Comparison of ENCODE assay signal across 8 mouse cellular contexts in genomic region chr7:42693251-42693650, GRCm38 (mm10). TPM values are rescaled to one million over a fixed set of nuclear protein-coding genes. Genes with fewer than 3 reads are reported as not detected.
A peak's percentile ranks its signal among the peaks of the same experiment; 100 is the strongest.
DNase-seq lines count a peak whose midpoint lies in the region; ATAC-seq and TF ChIP-seq lines count a peak whose summit lies in the region.
"Not testable (repeated sequence)": the region's sequence is repeated elsewhere in the genome, so short reads cannot be mapped to it uniquely, and the experiment has no call there.

No protein-coding gene starts in this region.

- H3K9me3 ChIP-seq in hindbrain, embryonic 13.5 days; liver, embryonic 14.5 days (ENCODE audit: control insufficient read depth, low read length); midbrain, embryonic 12.5 days; stomach, embryonic 15.5 days: not testable (repeated sequence)

- H3K4me3 ChIP-seq in hindbrain, embryonic 13.5 days = peak overlapping the region; percentile 53
- peak overlapping the region; percentile 58 to 98 for H3K4me3 ChIP-seq in liver, embryonic 14.5 days (ENCODE audit: insufficient read depth in 1 of 2, low read depth in 2 of 2, low read length in 2 of 2)
- peak overlapping the region; percentile 51 for H3K4me3 ChIP-seq in midbrain, embryonic 12.5 days
- peak overlapping the region; percentile 59 for H3K4me3 ChIP-seq in stomach, embryonic 15.5 days (replicated peaks)

- not testable (repeated sequence) for H3K4me1 ChIP-seq in hindbrain, embryonic 13.5 days (replicated peaks); liver, embryonic 14.5 days (replicated peaks; ENCODE audit: control insufficient read depth in 2 of 2, insufficient read depth in 2 of 2, low read length in 1 of 2); midbrain, embryonic 12.5 days; stomach, embryonic 15.5 days

- ATAC-seq in hindbrain, embryonic 13.5 days (ENCODE audit: low FRiP score) = peak; percentile 10; the same call in 1 of the 2 replicates
- not testable (repeated sequence) for ATAC-seq in liver, embryonic 14.5 days (ENCODE audit: insufficient read depth); midbrain, embryonic 12.5 days (ENCODE audit: low FRiP score, low read depth); stomach, embryonic 15.5 days (ENCODE audit: insufficient read depth, low FRiP score, low read depth)

- H3K27me3 ChIP-seq in hindbrain, embryonic 13.5 days; liver, embryonic 14.5 days (ENCODE audit: control insufficient read depth, insufficient read depth, low read length); midbrain, embryonic 12.5 days; stomach, embryonic 15.5 days (replicated peaks): not testable (repeated sequence)

- peak; percentile 2 for DNase-seq in Muller cell, postnatal 12 days (ENCODE audit: inconsistent ontology term)
- DNase-seq in embryo, embryonic 11.5 days (ENCODE audit: low read depth, low spot score) = peak; percentile 9
- peak; percentile 3 to 6 for DNase-seq in frontal cortex, postnatal 10 days (ENCODE audit: low spot score in 2 of 2)
- DNase-seq in kidney, postnatal 14 days = peak; percentile 13
- DNase-seq in liver, embryonic 14.5 days (ENCODE audit: low read depth in 3 of 3, low spot score in 3 of 3) = not testable (repeated sequence)

- peak overlapping the region; percentile 75 for H3K9ac ChIP-seq in hindbrain, embryonic 13.5 days
- H3K9ac ChIP-seq in liver, embryonic 14.5 days (replicated peaks) = peak overlapping the region; percentile 49
- H3K9ac ChIP-seq in midbrain, embryonic 12.5 days (replicated peaks) = peak overlapping the region; percentile 59; the same call in 1 of the 2 replicates
- not testable (repeated sequence) for H3K9ac ChIP-seq in stomach, embryonic 15.5 days

- peak overlapping the region; percentile 71 for H3K27ac ChIP-seq in hindbrain, embryonic 13.5 days
- not testable (repeated sequence) for H3K27ac ChIP-seq in liver, embryonic 14.5 days; midbrain, embryonic 12.5 days (replicated peaks)
- peak overlapping the region; percentile 81; the same call in 1 of the 2 replicates for H3K27ac ChIP-seq in stomach, embryonic 15.5 days

- H3K4me2 ChIP-seq in hindbrain, embryonic 13.5 days = peak overlapping the region; percentile 48
- H3K4me2 ChIP-seq in liver, embryonic 14.5 days (ENCODE audit: low read depth) = peak overlapping the region; percentile 64
- H3K4me2 ChIP-seq in midbrain, embryonic 12.5 days (replicated peaks) = peak overlapping the region; percentile 52
- peak overlapping the region; percentile 58 for H3K4me2 ChIP-seq in stomach, embryonic 15.5 days

- not testable (repeated sequence) for TF ChIP-seq CTCF in liver, embryonic 14.5 days (IDR thresholded peaks at IDR 0.05; ENCODE audit: low read depth)

- H3K36me3 ChIP-seq in hindbrain, embryonic 13.5 days; liver, embryonic 14.5 days (replicated peaks; ENCODE audit: control insufficient read depth, insufficient read depth, low read depth); midbrain, embryonic 12.5 days; stomach, embryonic 15.5 days: not testable (repeated sequence)

- 3% methylated on average over 4 of the region's 4 CpGs for WGBS in hindbrain, embryonic 13.5 days
- 2% methylated on average over 4 of the region's 4 CpGs for WGBS in liver, embryonic 14.5 days (ENCODE audit: insufficient replicate concordance)
- 4% methylated on average over 4 of the region's 4 CpGs for WGBS in midbrain, embryonic 12.5 days
- 1% methylated on average over 4 of the region's 4 CpGs for WGBS in stomach, embryonic 15.5 days

- TF ChIP-seq EP300 in liver, embryonic 14.5 days (IDR thresholded peaks at IDR 0.05; ENCODE audit: low read depth) = not testable (repeated sequence)

RNA-seq across cellular contexts. Expression of gene Zfp975, which starts 0.7 kb away (rescaled TPM):
- polyA plus RNA-seq in hindbrain, embryonic 13.5 days (2015; fragmentation: Nextera tagmentation; extraction: Ambion mirVana) = 6.2 and 6.4 TPM in 2 replicates
- polyA plus RNA-seq in liver, embryonic 14.5 days (2012; rRNA removed) = 0.53 and 0.80 TPM in 2 replicates
- polyA plus RNA-seq in liver, embryonic 14.5 days (2014; fragmentation: Nextera tagmentation; extraction: Ambion mirVana) = 1.1 and 2.1 TPM in 2 replicates
- polyA plus RNA-seq in midbrain, embryonic 12.5 days (2016; fragmentation: Nextera tagmentation; extraction: Ambion mirVana) = 6.8 and 7.0 TPM in 2 replicates
- polyA plus RNA-seq in stomach, embryonic 15.5 days (2015; fragmentation: Nextera tagmentation; extraction: Ambion mirVana) = 6.8 and 7.1 TPM in 2 replicates

RNA-seq across cellular contexts. Expression of gene Gm17067, which starts 33.6 kb away (rescaled TPM):
- not detected in 2 replicates for polyA plus RNA-seq in hindbrain, embryonic 13.5 days (2015; fragmentation: Nextera tagmentation; extraction: Ambion mirVana)
- polyA plus RNA-seq in liver, embryonic 14.5 days (2012; rRNA removed) = not detected in 2 replicates
- polyA plus RNA-seq in liver, embryonic 14.5 days (2014; fragmentation: Nextera tagmentation; extraction: Ambion mirVana) = not detected in 2 replicates
- polyA plus RNA-seq in midbrain, embryonic 12.5 days (2016; fragmentation: Nextera tagmentation; extraction: Ambion mirVana) = not detected in 2 replicates
- polyA plus RNA-seq in stomach, embryonic 15.5 days (2015; fragmentation: Nextera tagmentation; extraction: Ambion mirVana) = not detected in 2 replicates

RNA-seq across cellular contexts. Expression of gene Zfp976, which starts 50.9 kb away (rescaled TPM):
- polyA plus RNA-seq in hindbrain, embryonic 13.5 days (2015; fragmentation: Nextera tagmentation; extraction: Ambion mirVana) = 2.4 and 2.5 TPM in 2 replicates
- polyA plus RNA-seq in liver, embryonic 14.5 days (2012; rRNA removed) = 0.45 and 0.92 TPM in 2 replicates
- 0.24 and 0.61 TPM in 2 replicates for polyA plus RNA-seq in liver, embryonic 14.5 days (2014; fragmentation: Nextera tagmentation; extraction: Ambion mirVana)
- 2.2 TPM in 2 replicates for polyA plus RNA-seq in midbrain, embryonic 12.5 days (2016; fragmentation: Nextera tagmentation; extraction: Ambion mirVana)
- 3.3 and 3.6 TPM in 2 replicates for polyA plus RNA-seq in stomach, embryonic 15.5 days (2015; fragmentation: Nextera tagmentation; extraction: Ambion mirVana)
